Mouse (Mus musculus) liver, postnatal 0 days (tissue): ENCODE results near the gene Galnt18. TPM values are rescaled to one million over a fixed set of nuclear protein-coding genes. Genes with fewer than 3 reads are reported as not detected.

Source experiments
- ATAC-seq: fragments of 200-750 bp; cut with Nextera tagmentation; 2 replicates; pipeline ENCODE4 v1.8.0; 2017; ENCODE audit warnings: mild to moderate bottlenecking, moderate library complexity
- DNase-seq: peaks from one replicate; pipeline ENCODE4 v3.0.0-alpha.2; 2016
- H3K27ac ChIP-seq: fragments of 300-500 bp; sonication (generic); 2 replicates; pipeline ENCODE4 v1.5.1; 2014; ENCODE audit warnings: antibody characterized with exemption, moderate library complexity, mild to moderate bottlenecking, low read depth
- H3K27me3 ChIP-seq: fragments of 300-500 bp; sonication (generic); 2 replicates; pipeline ENCODE4 v1.6.1; 2014; ENCODE audit warnings: low read length, control low read depth, mixed read lengths; ENCODE audit not compliant: insufficient read depth
- H3K36me3 ChIP-seq: fragments of 300-500 bp; sonication (generic); replicated peaks from 2 replicates; pipeline ENCODE4 v1.6.1; 2014; ENCODE audit warnings: mild to moderate bottlenecking, control low read depth, low read length, moderate library complexity, mixed read lengths; ENCODE audit not compliant: insufficient read depth
- H3K4me1 ChIP-seq: fragments of 300-500 bp; sonication (generic); 2 replicates; pipeline ENCODE4 v1.6.1; 2014; ENCODE audit warnings: antibody characterized with exemption, mild to moderate bottlenecking, control low read depth; ENCODE audit not compliant: insufficient read depth
- H3K4me2 ChIP-seq: fragments of 300-500 bp; sonication (generic); 2 replicates; pipeline ENCODE4 v1.6.1; 2014; ENCODE audit warnings: low read depth, mild to moderate bottlenecking, low read length, moderate library complexity, mixed read lengths
- H3K4me3 ChIP-seq: fragments of 300-500 bp; sonication (generic); 2 replicates; pipeline ENCODE4 v1.5.1; 2014; ENCODE audit warnings: low read depth, low read length
- H3K9ac ChIP-seq: fragments of 300-500 bp; sonication (generic); replicated peaks from 2 replicates; pipeline ENCODE4 v1.6.1; 2014; ENCODE audit warnings: mild to moderate bottlenecking, moderate library complexity
- H3K9me3 ChIP-seq: fragments of 300-500 bp; sonication (generic); 2 replicates; pipeline ENCODE4 v1.6.1; 2016; ENCODE audit warnings: mild to moderate bottlenecking, control low read depth, low read length, mixed read lengths
- CTCF ChIP-seq: sonication (generic); IDR thresholded peaks from 2 replicates; pipeline ENCODE4 v1.5.1; 2016; ENCODE audit warnings: antibody characterized with exemption, low read depth
- EP300 ChIP-seq: IDR thresholded peaks from 2 replicates; pipeline ENCODE4 v1.6.1; 2016; ENCODE audit warnings: antibody characterized with exemption, low read depth, mild to moderate bottlenecking
- WGBS: fragments of 180-500 bp; shearing (Covaris S2); extraction: QIAGEN DNeasy Blood & Tissue Kit; methylation state at CpG from one replicate; pipeline ENCODE4 v1.1.7; 2014; ENCODE audit not compliant: insufficient replicate concordance; 5-methylcytosine and 5-hydroxymethylcytosine counted together
- polyA plus RNA-seq: library from polyadenylated mRNA; unstranded; fragments of >200 nt; fragmentation: Nextera tagmentation; extraction: Ambion mirVana; gene quantifications from 2 replicates; pipeline ENCODE4 v1.2.1, GENCODE M21; 2015

Gene Galnt18
- polyA plus RNA-seq, 1 experiment from 2014 or later: 1.9 TPM

GRCm38 (mm10) chr7:111580547-111580946 is 199.2 kb downstream of the Galnt18 start:
- ATAC-seq: no peak
- H3K9me3 ChIP-seq: no peaks in the 10 kb centered on the region
- TF ChIP-seq EP300 (no peak), CTCF (no peak)
- DNase-seq: no peak
- H3K36me3 ChIP-seq: no peaks in the 10 kb centered on the region
- 70% methylated on average over 6 of the region's 6 CpGs for WGBS
- no peaks in the 10 kb centered on the region for H3K27me3 ChIP-seq
- H3K27ac ChIP-seq: no peak overlapping the region
- no peak overlapping the region for H3K9ac ChIP-seq
- no peak overlapping the region for H3K4me3 ChIP-seq
- H3K4me1 ChIP-seq: no peaks in the 10 kb centered on the region
- no peak overlapping the region for H3K4me2 ChIP-seq

- WGBS: 40% methylated on average over 2 of the region's 2 CpGs
- no peak for ATAC-seq
- no peak for TF ChIP-seq EP300
- no peak for TF ChIP-seq CTCF
- Histone ChIP-seq H3K9me3 (no peaks in the 10 kb centered on the region), H3K4me2 (no peak overlapping the region), H3K36me3 (no peaks in the 10 kb centered on the region), H3K9ac (no peak overlapping the region), H3K4me1 (no peaks in the 10 kb centered on the region), H3K27me3 (no peaks in the 10 kb centered on the region), H3K4me3 (no peak overlapping the region), H3K27ac (no peak overlapping the region)
- DNase-seq: no peak
These were observed 204.7 kb downstream of the Galnt18 start for GRCm38 (mm10) chr7:111575096-111575495.

GRCm38 (mm10) chr7:111572336-111572735 is 207.4 kb downstream of the Galnt18 start:
- Histone ChIP-seq H3K4me2 (no peak overlapping the region), H3K4me3 (no peak overlapping the region), H3K36me3 (no peaks in the 10 kb centered on the region), H3K4me1 (no peaks in the 10 kb centered on the region), H3K27me3 (no peaks in the 10 kb centered on the region), H3K27ac (no peak overlapping the region), H3K9ac (no peak overlapping the region), H3K9me3 (no peaks in the 10 kb centered on the region)
- DNase-seq (no peak), ATAC-seq (no peak)
- 77% methylated on average over 2 of the region's 2 CpGs for WGBS
- no peak for TF ChIP-seq EP300
- TF ChIP-seq CTCF: no peak

- no peak for ATAC-seq
- no peaks in the 10 kb centered on the region for H3K4me1 ChIP-seq
These were observed 212.9 kb downstream of the Galnt18 start for GRCm38 (mm10) chr7:111566838-111567237.

GRCm38 (mm10) chr7:111563316-111564110 is 216.3 kb downstream of the Galnt18 start:
- TF ChIP-seq CTCF (no peak), EP300 (no peak)
- Histone ChIP-seq H3K36me3 (no peaks in the 10 kb centered on the region), H3K9ac (no peak overlapping the region), H3K4me3 (no peak overlapping the region), H3K27ac (no peak overlapping the region), H3K4me2 (no peak overlapping the region), H3K4me1 (no peaks in the 10 kb centered on the region), H3K9me3 (0 out of 2 replicates have a peak, but pooled peaks cover 2% of the 10 kb centered on the region), H3K27me3 (no peaks in the 10 kb centered on the region)
- ATAC-seq (no peak), DNase-seq (no peak)
- 69% methylated on average over 9 of the region's 9 CpGs for WGBS

More at GRCm38 (mm10) chr7:111566838-111567237, 212.9 kb downstream of the Galnt18 start:
- WGBS: 72% methylated on average over 6 of the region's 6 CpGs
- no peak for TF ChIP-seq CTCF
- no peak for TF ChIP-seq EP300
- no peak for DNase-seq
- Histone ChIP-seq H3K27me3 (no peaks in the 10 kb centered on the region), H3K9me3 (no peaks in the 10 kb centered on the region), H3K36me3 (no peaks in the 10 kb centered on the region), H3K4me3 (no peak overlapping the region), H3K27ac (no peak overlapping the region), H3K4me2 (no peak overlapping the region), H3K9ac (no peak overlapping the region)

GRCm38 (mm10) chr7:111560097-111560496 is 219.7 kb downstream of the Galnt18 start:
- no peak overlapping the region for H3K9ac ChIP-seq
- DNase-seq (no peak), ATAC-seq (no peak)
- H3K9me3 ChIP-seq: 0 out of 2 replicates have a peak, but pooled peaks cover 2% of the 10 kb centered on the region
- H3K4me1 ChIP-seq: no peaks in the 10 kb centered on the region
- TF ChIP-seq CTCF (peak; percentile 50), EP300 (no peak)
- H3K27ac ChIP-seq: no peak overlapping the region
- no peaks in the 10 kb centered on the region for H3K27me3 ChIP-seq
- 60% methylated on average over 3 of the region's 3 CpGs for WGBS
- no peak overlapping the region for H3K4me3 ChIP-seq
- H3K36me3 ChIP-seq: no peaks in the 10 kb centered on the region
- H3K4me2 ChIP-seq: no peak overlapping the region
